Mouse (Mus musculus) spleen, postnatal 10 days (tissue): ENCODE data around the gene Gadl1.
"Not testable (repeated sequence)": the region's sequence is repeated elsewhere in the genome, so short reads cannot be mapped to it uniquely, and the experiment has no call there.

Experiments
- DNase-seq, 2 experiments: peaks; one replicate each; pipeline ENCODE4 v3.0.0; 2021 to 2022; ENCODE audit warnings: low spot score in 2 of 2

Gene Gadl1

DNA sequence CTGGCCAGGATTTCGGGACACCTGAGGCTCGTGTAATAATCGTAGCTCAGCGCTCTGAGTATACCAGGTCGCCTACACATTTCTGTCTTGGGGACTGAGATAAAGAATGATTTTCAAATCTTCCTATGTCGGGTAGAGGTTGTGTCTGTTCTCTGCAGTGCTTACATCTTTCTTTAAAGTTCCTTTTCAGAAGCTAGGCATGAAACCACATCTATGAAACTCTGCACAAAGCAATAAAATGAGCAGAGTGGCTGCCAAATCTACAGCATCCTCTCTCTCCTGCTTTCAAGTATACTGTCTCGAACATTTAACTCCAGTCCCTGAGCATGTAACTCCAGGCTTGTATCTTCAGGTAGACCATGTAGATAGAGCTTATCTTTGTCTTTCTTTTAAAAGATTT, 109.3 kb downstream of the Gadl1 start:
- DNase-seq: no peak

DNA sequence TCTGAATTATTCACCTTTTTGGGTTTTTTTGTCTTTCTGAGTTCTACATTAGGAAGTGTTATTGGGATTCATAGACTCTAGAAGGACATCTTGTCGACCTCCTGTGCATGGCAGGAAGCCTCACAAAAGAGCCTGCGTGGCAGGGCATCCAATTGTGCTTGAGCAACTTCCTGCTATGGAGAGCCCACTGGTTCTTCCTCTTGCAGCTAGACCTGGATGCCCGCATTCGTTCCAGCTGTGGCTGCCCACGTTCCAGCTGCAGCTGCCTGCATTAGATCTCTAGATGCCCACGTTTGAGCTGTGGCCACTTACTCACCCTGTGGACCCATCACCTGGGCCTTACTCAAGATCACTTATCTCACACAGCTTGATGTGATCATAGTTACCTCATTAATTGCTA, 116.1 kb downstream of the Gadl1 start:
- DNase-seq: no peak

DNA sequence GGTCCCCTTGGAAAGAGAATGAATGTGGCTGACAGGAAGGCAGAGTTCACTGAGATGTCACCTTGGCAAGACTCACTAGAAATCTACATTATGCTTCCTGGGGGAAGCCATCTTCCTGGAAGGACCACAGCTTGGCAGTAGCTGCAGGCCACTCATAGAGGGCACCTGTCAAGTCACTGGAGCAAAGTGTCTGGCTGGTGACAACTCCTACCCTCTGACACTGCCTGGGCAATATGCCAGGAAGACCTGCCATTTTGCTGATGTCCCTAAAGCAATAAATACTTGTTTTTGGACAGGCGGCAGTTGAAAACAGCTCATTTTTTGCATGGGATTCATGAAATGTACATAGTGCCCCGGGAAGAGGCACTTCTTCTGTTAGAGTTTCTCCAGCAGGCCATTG, 119.8 kb downstream of the Gadl1 start:
- no peak for DNase-seq

DNA sequence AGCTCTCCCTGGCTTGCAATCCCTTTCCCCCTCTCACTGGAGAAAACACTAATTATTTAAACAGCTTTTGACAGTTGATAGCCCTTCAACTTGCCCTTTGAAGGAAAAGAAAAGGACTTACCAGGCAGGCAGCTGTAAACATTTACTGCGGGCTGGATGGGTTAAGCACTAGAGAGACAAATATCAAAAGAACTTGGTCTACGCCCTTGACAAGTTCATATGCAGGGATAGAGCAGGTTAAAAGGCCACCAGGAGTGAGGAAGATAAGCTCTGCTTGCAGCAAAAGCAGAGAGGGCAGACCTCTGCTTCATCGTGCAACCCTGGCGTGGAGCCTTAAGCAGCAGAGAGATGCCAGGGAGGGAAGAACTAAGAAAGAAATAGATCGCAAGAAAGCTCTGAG, 123.5 kb downstream of the Gadl1 start:
- no peak for DNase-seq

DNA sequence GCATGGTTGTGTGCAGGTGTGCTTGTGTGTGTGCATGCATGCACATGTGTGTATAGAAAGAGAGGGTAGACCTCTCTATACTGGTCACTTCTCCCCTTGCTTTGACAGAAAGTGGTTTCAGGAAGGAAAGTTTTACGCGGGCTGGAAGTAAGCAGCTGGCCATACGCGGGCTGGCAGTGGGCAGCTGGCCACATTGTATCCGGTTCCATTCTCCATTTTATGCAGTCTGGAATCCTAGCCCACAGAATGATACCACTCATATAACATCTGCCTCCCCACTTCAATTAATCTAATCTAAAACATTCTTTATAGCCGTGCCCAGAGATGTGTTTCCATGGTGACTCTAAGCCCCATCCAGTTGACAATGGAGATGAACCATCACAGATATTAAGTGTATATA, 129.0 kb downstream of the Gadl1 start:
- no peak for DNase-seq

DNA sequence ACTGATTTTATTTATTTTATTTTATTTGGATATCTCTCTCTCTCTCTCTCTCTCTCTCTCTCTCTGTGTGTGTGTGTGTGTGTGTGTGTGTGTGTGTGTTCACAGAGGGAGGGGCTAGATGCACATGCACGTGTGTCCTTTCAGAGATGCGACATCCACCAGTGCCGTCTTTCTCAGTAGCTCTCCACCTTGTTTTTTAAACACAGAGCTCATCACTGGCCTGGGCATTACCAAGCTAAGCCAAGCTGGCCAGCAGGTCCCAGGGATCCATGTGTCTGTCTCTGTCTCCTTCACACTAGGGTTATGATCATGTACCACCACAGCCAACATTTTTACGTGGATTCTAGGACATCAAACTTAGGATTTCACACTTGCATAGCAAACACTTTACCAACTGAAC, 130.7 kb downstream of the Gadl1 start:
- DNase-seq: no peak

DNA sequence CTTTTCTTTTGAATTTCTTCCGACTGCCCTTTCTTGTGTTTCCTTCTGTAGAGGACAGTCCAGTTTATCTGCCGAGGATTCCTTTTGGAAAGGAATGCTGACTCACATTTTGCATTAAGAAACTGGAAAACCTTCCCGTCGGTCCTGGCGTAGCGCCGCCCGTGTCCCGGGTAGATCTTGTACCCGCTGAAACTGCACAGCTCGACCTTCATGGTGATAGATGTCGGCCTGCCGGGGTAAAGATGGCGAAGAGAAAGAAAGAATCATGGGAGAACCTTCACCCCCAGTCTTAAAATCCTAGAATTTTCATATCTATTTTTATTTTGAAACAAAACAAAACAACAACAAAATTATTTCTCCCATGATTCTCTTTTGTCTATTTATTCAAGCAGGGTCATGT, 131.6 kb downstream of the Gadl1 start:
- not testable (repeated sequence) for DNase-seq

DNA sequence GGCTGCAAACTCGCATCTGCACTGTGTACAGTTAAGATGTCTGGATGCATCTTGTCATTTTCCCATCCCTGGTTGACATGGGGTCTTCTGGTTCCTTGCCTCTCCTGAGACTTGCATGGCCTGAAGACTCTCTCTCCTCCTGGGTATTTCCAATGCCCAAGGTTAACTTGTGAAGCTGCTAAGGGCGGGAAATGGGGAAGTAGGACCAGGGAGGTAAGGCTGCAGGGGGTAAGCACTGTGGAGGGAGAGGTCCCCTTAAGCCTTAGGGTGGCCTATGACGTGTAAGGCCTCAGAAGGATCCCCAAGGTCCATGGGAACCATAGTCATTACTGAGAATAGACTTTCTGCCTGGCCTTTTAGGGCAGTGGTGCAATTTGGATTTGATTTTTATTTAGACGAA, 132.1 kb downstream of the Gadl1 start:
- no peak for DNase-seq

DNA sequence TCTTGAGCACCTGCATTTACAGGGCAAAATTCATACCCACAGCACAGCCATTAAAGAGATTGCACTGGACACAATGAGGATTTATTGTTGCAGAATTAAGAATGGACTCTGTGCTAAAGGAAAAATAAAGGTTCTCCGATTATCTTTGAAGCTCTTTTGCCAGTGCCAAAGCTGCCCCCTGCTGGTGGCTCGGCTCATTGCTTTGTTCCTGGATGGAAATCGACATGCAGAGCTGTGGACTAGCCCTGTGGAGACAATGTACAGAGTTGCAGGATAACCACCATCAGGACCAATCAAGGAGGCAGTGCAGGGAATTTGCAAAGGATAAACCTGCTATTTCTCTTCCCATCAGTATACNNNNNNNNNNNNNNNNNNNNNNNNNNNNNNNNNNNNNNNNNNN, 132.5 kb downstream of the Gadl1 start:
- peak; percentile 32 to 74 for DNase-seq

DNA sequence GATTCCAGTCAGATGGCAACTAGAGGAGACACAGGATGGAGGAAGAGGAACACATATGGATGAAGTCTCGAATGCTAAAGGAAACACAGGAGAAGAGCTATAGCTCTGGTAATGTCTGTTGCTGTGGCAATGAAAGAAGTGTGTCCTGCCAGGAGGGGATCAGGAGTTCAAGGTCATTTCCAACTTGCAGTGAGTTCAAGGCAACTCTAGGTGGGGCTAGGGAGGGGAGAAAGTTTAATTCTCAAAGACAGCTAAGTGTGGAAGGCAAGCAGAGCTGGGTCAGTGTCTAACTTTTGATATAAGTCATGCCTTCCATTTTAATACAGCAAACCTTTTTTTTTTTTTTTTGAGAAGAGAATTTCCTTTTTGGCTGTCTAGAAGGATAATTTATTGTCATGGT, 140.7 kb downstream of the Gadl1 start:
- DNase-seq: no peak

DNA sequence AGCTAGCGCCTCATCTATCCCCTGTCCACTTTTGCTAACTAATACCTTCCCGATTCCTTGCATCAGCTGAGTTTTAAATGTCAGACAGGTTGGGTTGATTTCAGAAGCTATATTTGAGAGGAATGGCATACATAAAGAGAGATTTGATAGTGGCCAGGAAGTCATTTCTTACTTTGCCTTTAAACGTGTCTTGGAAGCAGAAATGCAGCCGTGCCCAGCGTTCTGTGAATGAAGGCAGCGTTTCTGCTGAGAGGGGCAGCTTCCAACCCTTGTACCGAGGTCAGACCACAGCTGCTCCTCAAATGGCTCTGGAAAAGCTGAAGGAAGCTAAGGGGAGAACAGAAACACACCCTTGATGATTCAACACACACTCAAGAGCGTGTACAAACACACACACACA, 144.7 kb downstream of the Gadl1 start:
- DNase-seq: no peak

DNA sequence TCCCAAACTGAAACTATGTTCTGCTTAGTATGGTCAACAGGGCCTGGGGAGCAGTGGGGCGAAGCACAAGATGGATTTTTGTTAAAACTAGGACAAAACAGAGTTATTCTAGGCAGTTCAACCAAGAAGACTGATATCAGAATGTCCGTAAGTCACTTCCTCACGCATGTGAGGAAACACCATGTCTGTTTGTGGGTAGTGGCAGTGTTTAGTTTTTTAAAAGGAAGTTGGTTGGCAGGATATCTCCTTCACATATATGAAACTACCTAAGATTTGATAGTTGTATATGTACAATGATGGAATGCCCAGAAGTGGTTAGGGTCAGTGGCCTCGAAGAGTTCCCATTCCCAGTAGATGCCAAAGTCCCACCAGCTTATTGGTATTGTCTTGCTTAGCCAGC, 149.2 kb downstream of the Gadl1 start:
- DNase-seq: no peak

DNA sequence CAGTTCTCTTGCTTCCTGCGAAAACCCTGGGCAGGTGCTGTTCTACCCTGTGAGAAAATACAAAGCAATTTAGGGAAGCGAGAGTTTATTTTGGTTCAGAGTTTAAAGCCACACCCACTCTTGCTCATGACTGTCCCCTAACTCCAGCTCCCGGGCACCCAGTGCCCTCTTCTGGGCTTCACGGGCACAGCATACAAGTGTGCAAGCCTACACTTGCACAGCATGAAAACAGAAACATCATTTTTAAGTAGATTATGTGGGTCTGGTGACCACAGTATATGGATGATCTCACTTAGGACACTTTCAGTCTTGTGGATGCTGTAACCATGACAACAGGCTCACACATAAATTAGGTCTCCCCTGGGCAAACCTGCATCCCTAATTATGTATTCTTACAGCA, 149.9 kb downstream of the Gadl1 start:
- peak in 1 of 2 experiments; percentile 66 for DNase-seq

DNA sequence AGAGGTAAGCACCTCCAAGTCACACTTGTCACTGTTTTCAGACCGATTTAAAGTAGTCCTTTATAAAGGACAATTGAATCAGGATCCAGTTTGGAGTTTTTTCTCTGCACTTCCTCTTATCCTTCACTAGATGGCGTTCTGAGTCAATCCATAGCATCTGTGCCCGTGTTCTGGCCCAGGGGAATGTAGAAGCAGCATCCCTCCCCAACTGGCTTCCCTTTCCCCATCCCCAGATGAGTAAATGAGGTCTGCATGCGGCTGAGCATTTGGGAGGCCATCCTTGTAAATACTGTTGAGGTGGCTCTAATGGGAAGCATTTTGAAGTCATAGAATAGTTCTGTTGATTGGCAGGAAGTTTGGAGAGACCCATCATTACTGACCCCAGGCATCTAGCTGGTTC, 151.4 kb downstream of the Gadl1 start:
- no peak for DNase-seq

DNA sequence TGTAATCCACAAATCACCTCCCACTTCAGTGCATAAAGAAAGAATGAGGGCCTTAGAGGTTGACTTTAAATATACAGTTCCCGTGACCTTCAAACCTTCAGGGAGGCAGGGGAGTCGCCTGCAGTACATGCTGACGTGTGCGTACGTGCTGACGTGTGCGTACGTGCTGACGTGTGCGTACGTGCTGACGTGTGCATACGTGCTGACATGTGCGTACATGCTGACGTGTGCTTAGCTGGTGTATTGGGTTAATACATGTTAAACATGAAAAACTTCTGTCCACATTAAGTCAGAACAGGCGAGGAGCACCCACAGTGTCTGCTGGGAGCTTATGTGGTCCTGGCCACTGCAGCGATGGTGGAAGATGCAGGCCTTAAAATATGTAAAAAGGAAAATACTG, 155.5 kb downstream of the Gadl1 start:
- no peak for DNase-seq

DNA sequence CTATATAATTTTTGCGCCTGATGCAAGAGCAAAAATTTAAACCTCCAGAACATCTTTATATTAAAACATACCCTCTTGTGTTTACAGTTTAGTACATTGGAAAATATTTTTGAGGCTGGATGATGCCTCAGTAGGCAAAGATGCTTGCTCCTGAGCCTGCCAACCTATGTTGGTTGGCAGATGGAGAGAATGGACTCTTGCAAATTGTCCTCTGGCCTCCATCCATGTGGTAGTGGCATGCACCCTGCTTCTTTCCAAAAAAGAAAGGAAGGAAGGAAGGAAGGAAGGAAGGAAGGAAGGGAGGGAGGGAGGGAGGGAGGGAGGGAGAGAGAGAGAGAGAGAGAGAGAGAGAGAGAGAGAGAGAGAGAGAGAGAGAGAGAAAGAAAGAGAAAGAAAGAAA, 162.3 kb downstream of the Gadl1 start:
- not testable (repeated sequence) for DNase-seq

DNA sequence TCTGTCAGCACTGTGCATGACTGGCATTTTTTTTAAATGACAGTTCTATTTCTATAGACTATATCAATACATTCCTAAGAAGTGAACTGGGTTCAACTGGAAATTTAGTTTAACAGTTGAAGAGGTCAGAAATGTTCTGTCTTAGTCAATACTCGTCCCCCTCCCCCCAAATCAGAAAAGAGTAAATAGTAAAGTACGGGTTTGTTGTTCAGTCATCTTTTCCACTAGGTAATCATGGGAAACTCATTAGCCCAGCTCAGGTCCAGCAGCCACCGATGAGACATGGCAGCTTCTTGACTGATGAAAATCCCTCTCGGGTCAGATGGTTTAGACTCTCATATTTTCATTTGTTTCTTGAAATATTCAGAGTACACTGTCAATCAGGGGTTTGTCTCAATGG, 166.9 kb downstream of the Gadl1 start:
- no peak for DNase-seq

DNA sequence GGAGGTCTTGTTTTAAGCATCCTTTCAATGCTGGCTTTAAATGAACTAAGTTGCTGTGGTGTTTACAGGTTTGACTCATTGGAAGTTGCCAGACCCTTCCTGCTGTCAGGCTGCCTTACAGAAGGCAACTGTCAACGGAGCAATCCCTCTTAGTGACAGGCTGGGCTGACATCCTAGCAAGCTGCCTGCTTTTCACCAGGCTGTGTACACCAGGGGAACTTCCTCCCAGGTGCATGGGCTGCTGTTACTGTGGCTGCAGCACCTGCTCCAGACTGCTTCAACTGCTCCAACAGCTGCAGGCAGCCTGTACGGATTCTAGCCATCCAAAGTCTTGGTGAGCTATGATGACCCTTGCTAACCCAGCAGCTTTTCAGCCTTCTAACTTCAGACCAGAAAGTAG, 167.7 kb downstream of the Gadl1 start:
- no peak for DNase-seq

DNA sequence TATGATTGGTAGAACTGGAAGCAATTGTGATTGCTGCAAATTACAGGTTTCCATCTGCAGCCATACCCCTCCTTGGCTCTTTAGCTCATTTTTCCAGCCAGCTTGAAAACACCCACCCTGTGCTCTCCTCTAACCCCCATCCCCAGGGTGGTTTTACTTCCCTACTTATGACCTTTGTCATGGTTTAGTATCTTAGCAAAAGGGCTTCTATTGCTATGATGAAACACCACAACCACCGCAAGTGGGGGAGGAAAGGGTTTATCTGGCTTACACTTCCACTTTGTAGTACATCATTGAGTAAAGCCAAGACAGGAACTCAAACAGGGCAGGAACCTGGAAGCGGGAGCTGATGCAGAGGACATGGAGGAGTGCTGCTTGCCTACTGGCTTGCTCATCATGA, 168.2 kb downstream of the Gadl1 start:
- DNase-seq: no peak

DNA sequence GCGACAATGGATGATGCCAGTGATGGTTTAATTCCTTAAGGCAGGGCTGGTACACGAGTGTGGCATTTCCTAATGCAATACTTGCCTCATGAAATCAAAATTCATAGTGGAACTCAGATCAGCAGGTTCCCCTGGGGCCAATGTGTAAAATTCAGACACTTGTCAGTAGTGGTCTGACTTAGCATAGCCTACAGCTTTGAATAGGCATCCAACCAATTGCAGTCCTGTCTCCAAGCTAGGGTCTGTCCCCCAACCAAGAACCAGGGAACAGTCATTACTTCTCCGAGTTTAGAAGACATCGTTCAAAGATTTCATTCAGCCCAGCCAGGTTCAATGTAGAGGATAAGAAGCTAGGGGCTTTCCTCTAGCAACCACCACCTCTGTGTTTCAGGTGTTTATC, 172.5 kb downstream of the Gadl1 start:
- DNase-seq: no peak

DNA sequence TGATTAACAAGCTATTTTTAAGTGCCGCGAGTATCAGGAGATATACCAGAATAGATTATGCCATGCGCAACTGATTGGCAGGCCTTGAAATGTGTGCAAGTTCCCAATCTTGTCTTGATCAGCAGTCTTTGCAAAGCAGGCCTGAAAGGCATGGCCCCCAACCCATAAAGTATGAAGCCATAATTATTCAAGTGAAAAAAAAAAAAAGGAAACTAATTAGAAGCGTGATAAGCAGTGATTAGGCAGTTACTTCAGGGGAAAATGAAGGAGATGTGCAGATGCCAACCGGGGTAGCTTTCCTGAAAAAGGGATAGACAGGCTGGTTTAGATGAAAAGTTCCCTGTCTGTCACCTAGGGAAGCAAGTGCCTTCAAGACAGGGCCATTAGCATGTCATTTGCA, 174.0 kb downstream of the Gadl1 start:
- DNase-seq: no peak

DNA sequence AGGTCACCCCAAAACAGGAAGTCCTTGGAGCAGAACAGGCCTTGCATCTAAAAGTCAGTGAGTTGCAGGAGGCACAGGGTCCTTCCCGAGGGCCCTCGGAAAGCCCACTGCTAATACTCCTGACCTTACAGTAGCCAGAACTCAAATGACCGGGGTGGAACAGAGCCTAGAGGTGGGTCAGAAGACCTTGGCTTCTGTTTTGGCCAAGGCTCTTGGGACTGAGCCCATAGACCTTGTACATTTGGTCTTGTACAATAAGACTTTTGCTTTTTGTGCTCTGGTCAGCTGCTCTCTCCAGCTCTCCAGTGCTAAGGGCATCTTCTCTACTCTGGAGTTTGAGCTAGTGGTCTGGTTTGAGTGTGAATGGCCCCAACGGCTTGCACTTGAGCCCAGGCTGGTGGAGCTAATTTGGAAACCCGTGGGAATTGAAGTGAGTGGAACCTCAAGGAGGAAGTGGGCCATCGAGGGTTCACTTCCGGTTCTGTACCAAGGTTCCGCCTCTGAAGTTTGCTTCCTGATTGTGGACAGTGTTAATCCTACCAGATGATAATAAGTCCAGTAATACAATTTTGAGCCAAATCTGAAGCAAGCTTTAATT, 174.6 kb downstream of the Gadl1 start:
- DNase-seq: peak in 1 of 2 experiments; percentile 43

DNA sequence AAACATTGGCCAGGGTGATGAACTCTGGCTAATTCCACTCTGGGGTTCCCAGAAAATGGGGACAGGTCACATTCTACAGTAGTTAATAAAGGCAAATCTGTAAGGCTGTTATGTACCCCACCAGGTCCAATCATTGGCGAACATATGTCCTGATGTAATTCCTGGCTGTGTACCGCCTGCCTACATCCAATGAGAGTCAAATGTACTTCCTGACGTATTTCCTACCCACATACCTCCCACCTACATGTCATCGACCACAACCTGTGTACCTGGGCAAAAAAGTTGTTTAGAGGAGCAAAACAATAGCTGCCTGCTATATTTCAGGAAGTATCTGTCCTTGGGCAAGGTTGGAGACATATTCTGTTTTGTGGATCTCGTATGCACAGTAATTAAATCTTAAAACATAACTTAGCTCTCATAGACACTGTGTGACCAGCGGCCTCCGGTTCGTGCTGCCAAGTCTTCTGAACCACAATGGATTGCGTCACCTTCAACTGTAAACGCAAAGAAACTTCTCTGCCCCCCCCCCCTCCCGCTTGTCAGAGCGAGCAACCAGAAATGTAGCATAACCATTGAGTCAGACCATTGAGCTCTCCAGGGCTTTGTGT, 175.2 kb downstream of the Gadl1 start:
- DNase-seq: no peak

DNA sequence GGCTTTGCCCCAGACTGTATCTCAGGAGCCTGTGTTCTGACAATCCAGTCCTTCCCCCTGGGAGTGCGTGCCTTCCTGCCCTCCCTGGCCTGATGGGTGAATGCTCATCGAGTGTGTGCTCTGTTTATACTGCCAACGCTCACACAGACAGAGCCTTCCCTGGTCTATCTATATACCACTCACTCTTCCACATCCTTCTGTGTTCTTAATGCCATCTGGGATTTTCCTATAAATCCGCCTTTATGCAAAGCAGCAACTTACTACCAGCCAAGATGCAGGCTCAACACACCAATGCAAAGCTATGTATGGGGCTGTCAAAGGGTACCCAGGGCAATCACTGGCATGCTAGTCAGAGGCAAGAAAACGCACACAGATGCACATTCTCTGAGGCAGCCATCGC, 176.7 kb downstream of the Gadl1 start:
- DNase-seq: no peak
